Mouse (Mus musculus) heart, postnatal 25 days (tissue): ENCODE results near the gene Habp4. TPM values are rescaled to one million over a fixed set of nuclear protein-coding genes. Genes with fewer than 3 reads are reported as not detected.

ENCODE experiments used
- DNase-seq: peaks from one replicate; pipeline ENCODE4 v3.0.0; 2022; ENCODE audit warnings: low spot score
- intact Hi-C: fragments of 180-260 bp; cut with DNase I; formaldehyde crosslinking; loops from one replicate; pipeline ENCODE4 v1.15.1; 2025
- total RNA-seq, 2 experiments: library from RNA; stranded (reverse); gene quantifications; 2 replicates each; pipeline ENCODE4 v1.2.3; 2021

The Habp4 gene
- total RNA-seq: 10 to 100 TPM; 52.6 to 52.7 TPM

- DNase-seq: peak; percentile 96
- intact Hi-C loops: no loop called here
Measured at GRCm38 (mm10) chr13:64161548-64161915, at the start of gene Habp4. Habp4 (plus strand) TSS chr13:64161824.

- intact Hi-C loops: no loop called here
- DNase-seq: no peak
Measured at GRCm38 (mm10) chr13:64117442-64117841, 44.2 kb upstream of the Habp4 start.

- intact Hi-C loops: no loop called here
- no peak for DNase-seq
Measured at GRCm38 (mm10) chr13:64120760-64121159, 40.9 kb upstream of the Habp4 start.

GRCm38 (mm10) chr13:64123491-64124188, 38.0 kb upstream of the Habp4 start:
- DNase-seq: no peak

GRCm38 (mm10) chr13:64124886-64125285, 36.7 kb upstream of the Habp4 start:
- no peak for DNase-seq
- intact Hi-C loops: no loop called here

More at GRCm38 (mm10) chr13:64123491-64124188, 38.0 kb upstream of the Habp4 start:
- intact Hi-C loops: no loop called here

GRCm38 (mm10) chr13:64126316-64126715, 35.3 kb upstream of the Habp4 start:
- intact Hi-C loops: no loop called here
- no peak for DNase-seq

GRCm38 (mm10) chr13:64128858-64129615, 32.6 kb upstream of the Habp4 start, which contains the start of gene Slc35d2:
Slc35d2 (minus strand) TSS chr13:64129368.
- intact Hi-C loops: loop anchor here (2.0 kb wide), 2 partner anchors 22 to 28 kb away; no protein-coding TSS in a partner anchor
- peak; percentile 66 for DNase-seq

GRCm38 (mm10) chr13:64129616-64130375, 31.8 kb upstream of the Habp4 start:
- intact Hi-C loops: loop anchor here (2.0 kb wide), 2 partner anchors 21 to 29 kb away; no protein-coding TSS in a partner anchor

GRCm38 (mm10) chr13:64150121-64150520, 11.5 kb upstream of the Habp4 start:
- DNase-seq: no peak
- intact Hi-C loops: loop anchor here (2.0 to 10.0 kb wide), 2 partner anchors 21 to 585 kb away; partner anchors contain the start of gene Slc35d2

More at GRCm38 (mm10) chr13:64129616-64130375, 31.8 kb upstream of the Habp4 start:
- peak; percentile 10 for DNase-seq

GRCm38 (mm10) chr13:64152241-64152669, 9.4 kb upstream of the Habp4 start:
- DNase-seq: peak; percentile 76
- intact Hi-C loops: loop anchor here (10.0 kb wide), 1 partner anchor 587 kb away; no protein-coding TSS in a partner anchor

GRCm38 (mm10) chr13:64152671-64153082, 8.9 kb upstream of the Habp4 start:
- intact Hi-C loops: loop anchor here (10.0 kb wide), 1 partner anchor 588 kb away; no protein-coding TSS in a partner anchor

GRCm38 (mm10) chr13:64153083-64153682, 8.4 kb upstream of the Habp4 start, which contains the start of gene Zfp367:
Zfp367 (minus strand) TSS chr13:64153202.
- intact Hi-C loops: loop anchor here (10.0 kb wide), 1 partner anchor 588 kb away; no protein-coding TSS in a partner anchor
- peak; percentile 99 for DNase-seq

More at GRCm38 (mm10) chr13:64152671-64153082, 8.9 kb upstream of the Habp4 start:
- peak; percentile 14 for DNase-seq

GRCm38 (mm10) chr13:64153751-64154267, 7.8 kb upstream of the Habp4 start:
- DNase-seq: peak; percentile 34
- intact Hi-C loops: loop anchor here (10.0 kb wide), 1 partner anchor 589 kb away; no protein-coding TSS in a partner anchor

- no peak for DNase-seq
- intact Hi-C loops: loop anchor here (10.0 kb wide), 1 partner anchor 590 kb away; no protein-coding TSS in a partner anchor
Measured at GRCm38 (mm10) chr13:64154651-64155050, 7.0 kb upstream of the Habp4 start.

GRCm38 (mm10) chr13:64155171-64155571, 6.5 kb upstream of the Habp4 start:
- intact Hi-C loops: loop anchor here (10.0 kb wide), 1 partner anchor 590 kb away; no protein-coding TSS in a partner anchor

GRCm38 (mm10) chr13:64156966-64157365, 4.7 kb upstream of the Habp4 start:
- intact Hi-C loops: loop anchor here (10.0 kb wide), 1 partner anchor 592 kb away; no protein-coding TSS in a partner anchor
- no peak for DNase-seq

More at GRCm38 (mm10) chr13:64155171-64155571, 6.5 kb upstream of the Habp4 start:
- no peak for DNase-seq

GRCm38 (mm10) chr13:64161916-64162611, 440 bp downstream of the Habp4 start:
- intact Hi-C loops: no loop called here
- peak; percentile 12 for DNase-seq

- intact Hi-C loops: no loop called here
- DNase-seq: no peak
Measured at GRCm38 (mm10) chr13:64162626-64163025, 1.0 kb downstream of the Habp4 start.
